1 mouse cellular context compared by ENCODE assay signal in genomic region chr10:11350243-11350974, GRCm38 (mm10). TPM values are rescaled to one million over a fixed set of nuclear protein-coding genes. Genes with fewer than 3 reads are reported as not detected.
"Had no signal": no experiment of that assay in that cellular context is flagged by ENCODE, and none has a peak within 500 bp of the region (broad histone marks: within the 10 kb centered on the region; RNA-seq: fewer than 3 reads in every experiment).

No protein-coding gene starts in this region.

RNA-seq across cellular contexts. Expression of gene Epm2a, which starts 7.2 kb away (rescaled TPM):
- polyA plus RNA-seq: inflammation-experienced regulatory T-cells, adult 6 months had no signal
